Mouse (Mus musculus) lung, postnatal 36 days (tissue): ENCODE measurements around the gene Ccdc40.
A peak's percentile ranks its signal among the peaks of the same experiment; 100 is the strongest.
"Not testable (repeated sequence)": the region's sequence is repeated elsewhere in the genome, so short reads cannot be mapped to it uniquely, and the experiment has no call there.

ENCODE experiments used
- DNase-seq: peaks from one replicate; pipeline ENCODE4 v3.0.0; 2022; ENCODE audit warnings: mixed read lengths

The Ccdc40 gene

DNA sequence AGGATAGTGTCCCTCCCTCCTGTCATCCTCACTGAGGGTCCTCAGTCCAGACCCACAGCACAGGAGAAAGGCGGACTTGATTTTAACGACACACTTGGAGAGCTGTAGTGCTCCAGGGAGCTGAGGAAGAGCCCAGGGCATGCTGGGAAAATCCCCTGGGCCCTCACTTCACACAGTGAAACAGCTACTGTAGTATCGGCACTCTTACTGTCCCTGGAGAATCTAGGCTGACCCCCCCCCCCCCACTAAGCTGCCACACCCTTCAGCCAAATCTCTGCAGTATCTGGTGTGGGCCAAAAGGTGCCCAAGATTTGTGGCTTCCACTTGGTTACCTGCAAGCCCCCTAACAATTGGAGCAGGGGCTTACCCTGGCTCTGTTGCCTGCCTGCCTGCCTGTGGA is 8.6 kb downstream of the Ccdc40 start:
- DNase-seq = no peak

DNA sequence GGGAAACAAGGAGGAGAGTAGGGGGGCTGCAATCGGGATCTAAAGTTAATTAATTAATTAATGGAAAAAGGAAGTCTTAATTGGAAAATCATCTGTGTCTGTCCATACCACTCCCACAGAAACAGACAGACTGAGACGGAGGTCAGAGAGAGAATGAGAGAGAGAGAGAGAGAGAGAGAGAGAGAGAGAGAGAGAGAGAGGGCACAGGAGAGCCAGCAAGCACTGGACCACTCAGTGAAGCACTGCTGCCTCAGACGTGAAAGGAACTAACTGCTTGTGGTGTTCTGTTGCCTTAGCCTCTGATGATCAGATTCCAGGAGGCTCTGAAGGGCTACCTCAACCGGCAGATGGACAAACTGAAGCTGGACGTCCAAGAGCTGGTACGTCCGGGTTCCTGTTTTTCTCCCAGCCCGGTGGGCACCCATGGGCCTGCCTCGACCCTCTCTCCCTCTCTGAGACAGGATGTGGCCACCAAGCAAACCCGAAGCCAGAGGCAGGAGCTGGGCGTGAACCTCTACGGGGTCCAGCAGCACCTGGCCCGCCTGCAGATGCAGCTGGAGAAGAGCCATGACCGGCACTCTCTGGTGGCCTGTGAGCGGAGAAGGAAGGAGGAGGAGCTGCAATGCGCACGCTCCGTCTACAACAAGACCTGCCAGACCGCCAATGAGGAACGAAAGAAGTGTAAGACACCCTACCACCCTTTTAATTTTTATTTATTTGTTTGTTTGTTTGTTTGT is 9.4 kb downstream of the Ccdc40 start:
- peak; percentile 49 for DNase-seq

DNA sequence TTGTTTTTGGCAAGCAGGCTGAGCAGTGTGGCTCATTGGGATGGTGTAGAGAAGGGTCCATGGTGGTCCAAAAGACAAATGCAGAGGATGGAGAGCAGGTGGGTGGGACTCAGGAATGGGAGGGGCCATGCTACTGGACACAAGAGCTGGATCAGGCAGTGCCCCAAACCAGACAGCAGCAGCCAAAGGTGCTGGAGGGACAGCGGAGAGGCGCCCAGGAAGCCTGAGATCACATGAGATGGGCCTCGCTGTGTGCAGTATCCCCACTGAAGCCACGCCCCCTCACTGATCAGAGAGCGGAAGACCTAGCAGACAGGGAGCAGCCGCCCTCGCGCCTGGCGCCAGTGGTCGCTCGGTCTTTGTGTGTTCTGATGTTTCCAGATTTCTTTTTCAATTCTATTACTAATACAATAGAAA is 9.9 kb downstream of the Ccdc40 start:
- DNase-seq = peak; percentile 81

DNA sequence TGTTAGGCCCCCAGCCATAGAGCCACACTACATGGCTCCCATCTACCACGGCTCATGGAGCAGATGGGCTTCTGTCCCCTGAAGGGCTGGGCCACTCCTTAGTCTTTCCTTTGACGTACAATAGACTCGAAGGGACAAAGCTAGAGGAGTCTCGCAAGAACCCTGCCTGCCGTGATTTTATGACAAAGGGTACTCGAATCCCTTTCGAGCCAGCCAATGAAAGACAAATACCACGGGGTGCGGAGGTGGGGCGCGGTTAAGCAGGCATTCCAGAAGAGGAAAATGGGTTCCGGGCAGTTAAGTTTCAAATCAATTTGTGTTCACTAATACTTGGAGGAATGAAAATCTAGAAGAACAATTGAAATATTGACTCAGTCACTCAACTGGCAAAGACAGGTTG is 11.1 kb downstream of the Ccdc40 start:
- no peak for DNase-seq

DNA sequence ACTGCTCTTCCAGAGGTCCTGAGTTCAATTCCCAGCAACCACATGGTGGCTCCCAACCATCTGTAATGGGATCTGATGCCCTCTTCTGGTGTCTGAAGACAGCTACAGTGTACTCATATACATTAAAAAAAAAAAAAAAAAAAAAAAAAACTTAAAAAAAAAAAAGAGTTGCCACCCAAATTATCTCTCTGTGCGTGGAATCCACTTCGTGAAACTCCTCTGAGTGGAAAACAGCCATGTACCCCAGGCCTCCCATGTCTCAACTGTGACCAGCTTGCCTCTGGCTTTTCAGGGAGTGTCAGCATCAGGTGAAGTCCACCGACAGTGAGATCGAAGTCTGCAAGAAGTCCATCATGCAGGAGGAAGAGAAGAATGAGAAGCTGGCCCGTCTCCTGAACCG is 17.2 kb downstream of the Ccdc40 start:
- DNase-seq = not testable (repeated sequence)

DNA sequence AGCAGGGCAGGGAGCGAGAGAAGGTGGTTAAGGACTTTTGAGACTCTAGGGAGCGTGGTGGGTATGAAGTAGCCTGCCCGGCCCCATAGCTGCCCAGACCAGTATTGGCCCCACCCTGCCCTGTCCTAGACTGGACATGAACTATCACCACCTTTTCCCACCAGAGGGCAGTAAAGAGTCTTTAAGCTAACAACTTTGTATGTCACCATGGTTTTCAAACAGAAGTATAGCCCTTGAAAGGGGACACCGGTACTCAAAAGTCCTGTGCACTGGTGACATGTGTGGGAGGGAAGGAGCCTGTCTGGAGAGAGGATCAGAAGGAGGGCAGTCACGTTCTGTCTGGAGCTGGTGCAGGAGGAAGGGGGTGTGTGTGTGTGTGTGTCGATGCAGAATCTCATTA is 20.6 kb downstream of the Ccdc40 start:
- DNase-seq = peak; percentile 95

DNA sequence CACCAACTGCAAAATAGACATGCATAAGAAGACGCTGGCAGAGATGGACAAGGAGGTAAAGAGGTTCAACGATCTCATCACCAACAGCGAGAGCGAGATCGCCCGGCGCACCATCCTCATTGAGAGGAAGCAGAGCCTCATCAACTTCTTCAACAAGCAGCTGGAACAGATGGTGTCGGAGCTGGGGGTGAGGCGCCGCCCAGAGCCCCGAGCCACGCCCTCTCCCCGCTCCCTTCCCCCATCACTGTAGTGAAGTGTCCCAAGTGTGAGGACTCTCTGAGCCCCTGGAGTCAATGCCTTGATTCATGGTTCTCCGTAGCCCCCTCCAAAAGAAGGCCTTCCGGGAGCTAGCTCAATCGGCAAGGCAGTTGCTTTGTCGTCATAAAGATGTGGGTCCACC is 22.6 kb downstream of the Ccdc40 start:
- DNase-seq = no peak

DNA sequence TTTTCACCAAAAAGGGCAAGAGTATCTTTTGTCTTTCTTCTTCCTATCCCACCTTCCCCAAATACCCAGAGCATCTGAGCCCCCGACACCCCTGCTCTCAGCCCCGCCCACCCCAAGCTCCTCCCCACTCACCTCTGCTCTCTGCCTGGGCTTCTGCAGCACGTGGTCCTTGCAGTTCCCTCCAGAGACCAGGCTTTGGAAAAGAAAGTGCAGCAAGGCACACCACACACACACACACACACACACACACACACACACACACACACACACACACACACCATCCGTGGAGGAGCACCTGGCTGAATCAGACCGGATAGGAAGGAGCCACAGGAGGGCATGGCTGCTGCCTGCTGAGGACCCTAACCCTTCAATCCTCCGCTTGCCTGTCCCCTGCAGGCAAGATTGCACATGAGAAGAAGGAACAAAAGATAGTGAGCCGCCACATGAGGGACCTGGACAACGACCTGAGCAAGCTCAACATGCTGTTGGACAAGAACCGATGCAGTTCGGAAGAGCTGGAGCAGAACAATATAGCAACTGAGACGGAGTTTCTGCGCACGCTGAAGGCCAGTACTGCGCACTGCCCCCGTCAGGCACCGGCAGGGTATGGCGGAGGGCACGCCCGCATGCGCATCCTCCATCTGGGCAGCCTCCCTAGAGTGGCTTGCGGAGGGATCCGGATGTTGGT is 24.6 kb downstream of the Ccdc40 start:
- no peak for DNase-seq

DNA sequence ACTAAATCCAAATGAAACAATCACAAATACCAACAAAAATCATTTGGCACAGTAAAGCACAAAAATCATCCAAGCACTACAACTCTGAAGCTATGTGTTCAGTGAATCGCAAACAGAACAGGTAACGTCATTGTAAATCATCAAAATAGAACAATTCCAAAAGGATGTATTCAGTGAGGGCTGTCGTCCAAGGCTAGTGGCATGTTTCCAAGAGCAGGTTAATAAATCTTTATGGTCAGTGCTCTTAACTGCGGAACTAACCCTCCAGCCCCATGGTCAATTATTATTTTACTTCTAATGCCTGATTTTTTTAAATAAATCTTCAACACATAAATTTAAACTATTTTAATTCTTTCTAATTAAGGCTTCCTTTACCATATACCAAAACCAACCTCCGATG is 28.2 kb downstream of the Ccdc40 start:
- not testable (repeated sequence) for DNase-seq

DNA sequence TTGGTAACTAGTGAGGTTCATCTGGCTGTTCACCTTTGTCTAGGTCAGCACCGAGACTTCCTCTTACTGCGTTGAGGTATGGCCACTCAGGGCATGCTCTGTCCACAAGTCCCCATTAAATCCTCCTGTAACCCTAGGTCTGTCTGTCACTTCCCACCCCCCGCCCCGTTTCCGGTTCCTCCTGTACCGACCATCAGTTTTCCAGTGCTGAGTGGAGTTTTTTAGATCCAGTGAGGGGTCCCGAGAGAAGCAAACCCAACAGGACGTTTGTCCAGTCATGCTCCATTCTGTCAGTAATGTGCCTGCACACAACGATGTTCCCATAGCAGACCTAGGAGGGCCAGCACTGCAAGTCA is 29.8 kb downstream of the Ccdc40 start:
- DNase-seq = no peak

DNA sequence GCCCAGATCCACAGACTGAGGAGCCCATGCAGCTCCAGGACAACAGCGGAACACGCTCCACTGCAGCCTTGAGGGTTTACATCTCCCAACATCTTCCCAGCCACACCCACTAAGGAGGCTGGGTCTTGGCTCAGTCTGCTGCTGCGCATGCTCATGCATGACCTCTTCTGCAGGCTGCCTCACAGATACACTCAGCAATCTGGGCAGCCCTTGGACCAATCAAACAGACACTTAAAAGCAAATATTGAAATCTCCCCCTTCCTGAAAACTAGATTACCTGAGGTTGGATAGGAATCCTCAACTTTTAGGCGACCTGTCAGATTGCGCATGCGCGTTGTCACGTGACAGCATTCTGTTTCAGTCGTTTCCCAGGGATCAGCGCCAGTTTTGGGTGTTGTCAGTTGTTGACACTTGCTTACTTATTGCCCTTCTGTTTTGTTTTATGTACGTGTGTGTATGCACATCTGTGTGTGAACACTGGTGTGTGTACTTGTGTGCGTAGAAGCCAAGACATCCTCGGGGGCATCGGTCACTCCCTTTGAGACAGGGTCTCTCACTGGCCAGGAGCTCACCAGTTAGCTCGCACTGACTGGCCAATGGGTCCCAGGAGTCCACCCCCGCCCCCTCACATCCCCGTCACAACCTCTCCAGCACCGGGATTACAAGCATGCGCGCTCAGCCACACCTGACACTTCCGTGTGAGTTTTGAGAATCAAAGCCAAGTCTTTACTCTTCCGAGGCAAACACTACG is 30.4 kb downstream of the Ccdc40 start:
- peak; percentile 84 for DNase-seq

DNA sequence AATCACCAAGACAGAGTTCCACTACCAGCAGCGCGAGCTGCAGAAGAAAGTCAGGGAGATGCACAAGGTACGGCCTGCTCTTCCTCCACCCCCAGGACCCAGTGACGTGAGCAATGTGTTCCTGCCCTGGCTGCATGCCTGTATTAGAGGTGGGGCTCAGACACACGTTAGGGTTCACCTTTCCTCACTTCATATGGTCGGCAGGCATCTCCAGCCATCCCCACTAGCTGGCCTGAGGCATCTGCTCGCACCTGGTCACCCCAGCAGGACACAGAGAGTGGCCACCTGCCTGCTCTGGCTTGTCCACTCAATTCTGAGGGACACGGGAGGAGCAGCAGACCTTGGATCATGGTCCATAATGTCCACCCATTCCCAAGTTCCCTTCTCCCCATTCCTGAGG is 31.6 kb downstream of the Ccdc40 start:
- no peak for DNase-seq

DNA sequence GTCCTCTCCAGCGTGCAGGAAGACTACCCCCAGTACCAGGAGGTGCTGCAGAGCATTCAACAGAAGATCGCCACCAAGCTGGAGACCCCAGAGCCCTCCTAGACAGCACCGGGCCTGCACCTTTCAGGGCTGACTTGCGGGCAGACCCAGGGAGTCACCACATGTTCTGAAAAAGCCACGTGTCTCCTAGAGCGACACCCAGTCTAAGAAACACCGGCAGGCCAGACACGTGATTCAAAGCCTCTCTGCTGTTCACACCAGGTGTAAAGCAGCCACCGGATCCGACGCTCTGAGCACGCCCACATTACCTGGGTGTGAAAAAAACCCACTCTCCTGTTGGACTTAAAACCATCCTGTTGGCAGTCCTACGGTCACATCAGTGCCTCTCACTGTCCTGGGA is 36.0 kb downstream of the Ccdc40 start:
- no peak for DNase-seq

DNA sequence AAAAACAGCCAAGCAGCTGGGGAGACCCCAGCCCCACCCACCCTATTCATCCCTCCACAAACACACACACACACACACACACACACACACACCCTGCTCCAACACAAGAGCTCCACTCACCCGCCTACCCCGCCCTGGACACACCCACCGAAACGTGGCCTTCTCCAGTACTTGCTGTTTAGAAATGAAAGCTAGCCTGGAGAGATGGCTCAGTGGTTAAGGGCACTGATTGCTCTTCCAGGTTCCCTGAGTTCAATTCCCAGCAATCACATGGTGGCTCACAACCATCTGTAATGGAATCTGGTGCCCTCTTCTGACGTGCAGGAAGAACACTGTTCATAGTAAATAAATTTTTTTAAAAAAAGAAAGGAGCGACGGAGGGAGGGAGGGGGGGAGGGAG is 37.4 kb downstream of the Ccdc40 start:
- DNase-seq = no peak

DNA sequence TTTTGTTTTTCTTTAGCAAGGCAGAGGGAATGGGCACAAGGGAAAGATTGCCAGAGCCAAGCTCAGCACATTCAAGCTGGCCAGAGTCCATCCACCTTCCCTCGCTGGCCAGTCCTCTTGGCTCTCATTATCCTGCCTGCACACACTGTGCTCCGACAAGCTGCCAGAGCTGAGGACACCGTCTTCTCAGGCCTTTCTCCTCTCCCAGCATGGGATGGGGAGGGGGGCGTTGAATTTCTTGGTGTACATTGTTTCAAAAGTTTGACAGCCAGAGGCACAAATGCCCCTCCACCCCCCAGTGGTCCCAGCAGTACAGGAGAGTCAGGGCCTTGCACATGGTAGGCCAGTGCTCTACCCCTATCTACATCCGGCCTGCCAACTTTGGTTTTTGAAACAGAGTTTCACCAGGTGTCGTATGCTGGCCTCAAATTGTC is 38.9 kb downstream of the Ccdc40 start:
- peak; percentile 33 for DNase-seq

DNA sequence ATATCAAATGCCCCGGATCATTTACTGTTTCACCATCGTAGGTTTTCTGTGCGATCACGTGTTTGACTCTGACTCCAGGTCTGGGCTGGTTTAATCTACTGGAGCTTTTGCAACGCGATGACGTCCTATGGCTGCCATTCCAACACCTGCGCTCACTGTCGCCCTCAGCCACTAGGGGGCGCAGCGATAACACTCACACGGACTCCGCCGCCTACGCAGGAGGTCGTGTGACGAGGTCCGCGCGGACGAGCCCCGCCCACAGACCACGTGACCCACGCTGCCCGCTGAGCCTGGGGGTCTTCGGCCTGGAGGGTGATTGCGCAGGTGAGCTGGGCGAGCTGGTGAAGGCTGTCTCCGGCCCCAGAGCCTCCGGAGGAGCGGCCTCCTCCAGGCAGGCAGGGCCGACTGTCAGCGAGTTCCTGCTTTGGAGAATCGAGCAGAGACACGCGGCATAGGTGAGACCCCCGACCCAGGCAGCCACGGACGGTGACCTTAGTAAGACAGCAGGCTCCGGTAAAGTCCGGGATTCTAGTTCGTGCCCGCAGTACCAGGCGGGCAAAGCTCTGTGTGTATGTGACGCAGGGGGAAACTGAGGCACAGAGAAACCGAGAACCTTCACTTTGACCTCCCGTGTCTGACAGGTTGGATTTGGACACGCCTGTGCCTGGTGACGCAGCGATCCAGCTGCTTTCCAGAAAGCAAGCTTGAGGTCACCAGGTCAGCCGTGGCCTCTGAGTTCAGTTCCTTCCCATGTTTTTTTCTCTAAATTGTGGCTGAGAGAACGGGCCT is 39.6 kb downstream of the Ccdc40 start, which contains the start of gene Gaa:
Gene Gaa, plus strand, starts transcription at position 120 of the 789 bp plus-strand sequence.
- DNase-seq = peak; percentile 99

DNA sequence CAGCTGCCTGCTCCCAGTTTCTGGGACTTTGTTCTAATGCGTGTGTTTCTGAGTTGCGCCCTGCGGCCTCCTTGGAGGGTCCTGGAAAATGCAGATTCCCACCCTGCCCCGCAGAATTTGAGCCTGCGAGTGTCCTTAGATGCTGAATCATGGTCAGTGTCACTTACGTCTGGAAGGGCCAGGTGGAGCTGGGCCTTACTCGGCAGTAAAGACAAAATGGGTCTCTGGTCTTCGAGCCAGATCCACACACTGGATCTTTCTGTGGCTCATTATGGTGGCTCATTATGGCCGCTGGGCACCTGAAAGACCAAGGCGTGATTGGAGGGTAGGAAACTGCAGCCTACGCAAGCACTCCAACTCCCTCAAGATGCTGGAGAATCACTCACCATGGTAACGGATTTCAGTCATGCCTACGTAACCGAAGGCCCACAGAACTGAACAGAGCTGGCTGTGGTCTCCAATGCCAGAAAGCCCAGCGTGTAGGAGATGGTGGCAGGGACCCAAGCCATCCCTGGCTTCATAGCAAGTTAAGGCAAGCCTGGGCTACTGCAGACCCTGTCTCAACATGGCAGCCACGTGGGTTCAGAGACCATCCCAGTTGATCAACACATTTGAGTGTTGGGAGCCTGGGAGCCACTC is 40.3 kb downstream of the Ccdc40 start:
- DNase-seq = peak; percentile 44

DNA sequence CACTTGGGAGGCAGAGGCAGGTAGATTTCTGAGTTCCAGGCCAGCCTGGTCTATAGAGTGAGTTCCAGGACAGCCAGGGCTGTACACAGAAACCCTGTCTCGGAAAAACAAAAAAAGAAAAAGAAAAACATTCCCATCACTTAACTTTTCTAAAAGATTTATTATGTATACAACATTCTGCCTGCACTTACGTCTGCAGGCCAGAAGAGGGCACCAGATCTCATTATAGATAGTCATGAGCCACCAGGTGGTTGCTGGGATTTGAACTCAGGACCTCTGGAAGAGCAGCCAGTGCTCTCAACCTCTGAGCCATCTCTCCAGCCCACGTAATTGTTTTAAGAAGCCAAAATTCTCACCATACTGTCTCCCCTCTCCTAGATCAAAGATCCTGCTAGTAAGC is 44.1 kb downstream of the Ccdc40 start:
- DNase-seq = not testable (repeated sequence)

DNA sequence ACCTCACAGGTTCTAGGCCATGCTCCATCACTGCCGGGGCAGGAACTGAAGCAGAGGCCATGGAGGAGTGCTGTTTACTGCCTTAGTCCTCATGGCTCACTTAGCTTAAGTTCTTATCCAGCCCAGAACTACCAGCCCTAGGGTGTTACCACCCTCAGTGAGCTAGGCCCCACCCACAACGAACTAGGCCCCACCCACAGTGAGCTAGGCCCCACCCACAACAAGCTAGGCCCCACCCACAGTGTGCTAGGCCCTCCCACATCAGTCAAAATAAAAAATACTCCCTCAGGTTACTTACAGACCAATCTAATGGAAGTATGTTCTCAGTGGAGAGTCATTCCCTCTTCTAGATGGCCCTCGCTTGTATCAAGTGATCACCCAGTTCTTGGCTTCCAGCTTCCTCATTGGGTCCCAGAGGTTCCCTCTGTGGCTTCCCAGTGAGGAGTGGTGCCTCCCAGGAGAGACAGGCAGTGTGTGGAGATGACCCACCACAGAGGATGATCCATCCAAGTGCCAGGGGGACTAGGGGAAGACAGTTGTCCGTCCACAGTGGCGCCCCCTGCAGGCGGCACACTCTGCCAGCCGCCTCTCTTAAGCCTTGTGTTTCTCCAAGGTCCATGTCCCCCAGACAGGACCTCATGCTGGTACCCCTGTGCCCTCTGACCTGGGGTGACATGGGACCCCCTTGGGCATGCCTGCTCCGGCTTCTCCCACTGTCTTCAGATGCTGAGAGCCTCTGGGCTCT is 45.0 kb downstream of the Ccdc40 start:
- DNase-seq = no peak

DNA sequence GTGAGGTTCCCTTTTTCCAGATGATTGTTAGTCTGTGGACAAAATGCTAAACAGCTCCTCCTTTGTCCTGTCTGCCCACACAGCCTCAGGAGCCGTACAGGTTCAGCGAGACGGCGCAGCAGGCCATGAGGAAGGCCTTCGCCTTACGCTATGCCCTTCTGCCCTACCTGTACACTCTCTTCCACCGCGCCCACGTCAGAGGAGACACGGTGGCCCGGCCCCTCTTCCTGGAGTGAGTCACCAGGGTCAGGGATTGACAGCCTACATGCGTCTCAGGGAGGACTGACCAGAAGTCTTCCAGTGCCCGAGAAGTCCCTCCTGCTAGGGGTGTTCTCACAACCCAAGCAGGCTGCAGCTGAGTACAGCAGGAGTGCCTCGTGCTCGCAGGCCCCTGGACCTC is 52.7 kb downstream of the Ccdc40 start:
- DNase-seq = no peak

DNA sequence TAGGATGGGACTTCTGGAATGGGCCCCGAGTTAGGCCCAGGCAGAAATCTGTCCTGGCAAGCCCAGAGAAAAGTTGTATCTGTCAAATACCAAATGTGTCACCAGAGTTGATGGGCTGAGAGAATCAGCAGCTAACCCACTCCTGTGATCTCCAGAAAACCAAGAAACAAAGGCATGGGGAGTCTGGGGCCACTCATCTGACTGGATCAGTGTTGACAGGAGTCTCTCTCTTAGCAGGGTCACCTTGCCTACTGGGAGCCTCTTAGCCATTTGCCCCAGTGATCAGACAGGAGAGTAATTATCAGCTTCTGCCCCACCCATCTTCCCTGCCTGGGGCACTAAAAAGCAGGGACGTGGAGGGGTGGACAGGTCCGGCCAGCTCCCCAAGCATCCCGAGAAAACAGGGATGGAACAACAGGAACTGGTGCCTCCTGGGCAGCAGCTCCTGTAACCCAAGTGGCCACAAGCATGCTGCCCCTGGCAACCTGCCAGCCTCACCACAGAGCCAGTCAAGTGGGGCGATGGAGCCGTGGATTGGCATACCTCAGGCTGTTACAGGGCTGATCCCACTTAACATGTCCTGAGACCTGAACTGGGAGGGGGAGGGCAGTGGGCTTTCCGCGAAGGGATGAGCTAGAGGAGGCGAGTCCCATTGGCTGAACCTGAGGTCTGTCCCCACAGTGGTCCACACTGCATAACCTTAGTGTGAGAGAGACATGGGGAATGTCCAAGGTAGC is 57.6 kb downstream of the Ccdc40 start:
- DNase-seq = peak; percentile 70
